Mouse (Mus musculus) myocyte (in vitro differentiated cells): ENCODE measurements at regions not wholly inside any gene's neighbourhood (a gene's known extent, or its start where the extent isn't known, plus 50 kb on each side); places are given as distances from the start of the nearest gene placed in this dataset.

Experiments
- H3K27me3 ChIP-seq: one replicate; pipeline ENCODE4 v1.6.1; 2011; ENCODE audit not compliant: control insufficient read depth, insufficient read depth, insufficient read length
- H3K36me3 ChIP-seq: one replicate; pipeline ENCODE4 v1.6.1; 2011; ENCODE audit not compliant: control insufficient read depth, insufficient read depth
- H3K4me2 ChIP-seq: one replicate; pipeline ENCODE4 v1.6.1; 2011; ENCODE audit warnings: low read depth, control low read depth
- H3K4me3 ChIP-seq: one replicate; pipeline ENCODE4 v1.5.1; 2011; ENCODE audit warnings: mild to moderate bottlenecking, control low read depth, moderate library complexity
- H3K79me2 ChIP-seq: one replicate; pipeline ENCODE4 v1.6.1; 2011; ENCODE audit not compliant: control insufficient read depth, insufficient read depth
- H3ac ChIP-seq: one replicate; pipeline ENCODE4 v1.6.1; 2011; ENCODE audit not compliant: control insufficient read depth, insufficient read length
- CEBPB ChIP-seq: IDR thresholded peaks from 2 replicates; pipeline ENCODE4 v1.6.1; 2011; ENCODE audit warnings: mild to moderate bottlenecking, moderate library complexity; ENCODE audit not compliant: poor library complexity, insufficient read depth, severe bottlenecking
- MAX ChIP-seq: IDR thresholded peaks from one replicate; pipeline ENCODE4 v1.6.1; 2011; ENCODE audit warnings: low read depth, mild to moderate bottlenecking, control low read depth
- MYOD1 ChIP-seq, 3 experiments: IDR thresholded peaks; one replicate each; pipeline ENCODE4 v1.6.1; 2011; ENCODE audit warnings: control low read depth in 2 of 3, low read depth in 2 of 3, mild to moderate bottlenecking in 2 of 3, moderate library complexity in 1 of 3; ENCODE audit not compliant: insufficient read length in 2 of 3, control insufficient read depth in 1 of 3
- MYOG ChIP-seq, 3 experiments: IDR thresholded peaks; one replicate each; pipeline ENCODE4 v1.6.1; 2011; ENCODE audit warnings: control low read depth in 2 of 3, low read depth in 2 of 3, mild to moderate bottlenecking in 2 of 3; ENCODE audit not compliant: insufficient read length in 2 of 3, control insufficient read depth in 1 of 3, insufficient read depth in 1 of 3
- REST ChIP-seq: IDR thresholded peaks from one replicate; pipeline ENCODE4 v1.6.1; 2011; ENCODE audit warnings: mild to moderate bottlenecking, control low read depth, moderate library complexity; ENCODE audit not compliant: insufficient read depth, insufficient read length
- TCF12 ChIP-seq: IDR thresholded peaks from one replicate; pipeline ENCODE4 v1.6.1; 2011; ENCODE audit warnings: mild to moderate bottlenecking, control low read depth; ENCODE audit not compliant: poor library complexity, insufficient read depth, severe bottlenecking

DNA sequence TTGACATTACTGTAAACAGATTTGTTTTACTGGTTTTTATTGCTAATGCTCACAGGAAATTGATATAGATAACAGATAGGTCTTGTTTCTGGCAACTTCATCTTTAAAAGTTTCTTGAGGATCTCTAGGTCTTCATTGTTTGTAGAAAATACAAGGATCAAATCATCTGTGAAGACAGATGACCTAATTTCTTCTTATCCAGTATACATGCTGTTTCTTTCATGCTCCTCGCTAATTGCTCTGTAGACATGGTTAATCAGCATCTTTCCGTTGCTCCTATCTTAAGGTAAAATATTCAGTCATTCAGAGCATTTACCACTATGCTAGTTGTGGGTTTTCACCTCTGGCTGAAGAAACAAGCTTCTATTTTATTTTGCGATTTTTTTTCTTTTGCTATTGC is 91.4 kb downstream of the Klhl6 start:
- H3K4me3 ChIP-seq = no peak overlapping the region
- H3K36me3 ChIP-seq = no peaks in the 10 kb centered on the region
- TF ChIP-seq TCF12 (no peak), MYOG (IDR thresholded peaks at IDR 0.05; ENCODE audit: control insufficient read depth in 1 of 3, insufficient read depth in 1 of 3, insufficient read length in 2 of 3, low read depth in 2 of 3) (no peak)
- H3K27me3 ChIP-seq = no peaks in the 10 kb centered on the region
- no peak overlapping the region for H3ac ChIP-seq
- H3K4me2 ChIP-seq = no peak overlapping the region
- H3K79me2 ChIP-seq = no peaks in the 10 kb centered on the region

DNA sequence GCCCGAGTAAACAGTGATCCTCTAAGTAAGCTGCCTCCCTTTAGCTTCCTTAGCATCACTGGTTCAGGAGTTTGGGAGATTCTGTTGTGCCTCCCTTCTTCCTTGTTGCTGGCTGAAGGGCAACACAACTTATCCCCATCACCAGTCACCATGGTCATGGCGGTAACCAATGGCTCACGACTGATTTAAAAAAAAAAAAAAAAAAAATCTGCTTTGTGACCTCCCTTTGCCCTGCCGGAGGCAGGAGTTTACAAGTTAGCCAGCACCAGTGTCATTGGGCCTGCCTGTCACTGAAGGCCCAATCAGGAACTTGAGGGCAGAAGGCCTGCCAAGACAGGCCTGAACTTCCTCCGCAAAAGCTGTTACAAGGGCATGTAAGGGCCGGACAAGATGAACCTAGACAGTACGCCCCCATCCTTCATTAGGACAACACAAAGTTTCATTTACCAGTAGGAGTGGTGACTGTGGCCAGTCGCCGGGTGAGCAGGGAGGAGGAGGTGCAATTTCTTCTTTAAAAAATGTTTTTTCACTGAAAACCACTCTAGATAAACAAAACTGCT is 88.3 kb downstream of the Klhl6 start:
- no peaks in the 10 kb centered on the region for H3K27me3 ChIP-seq
- no peak for TF ChIP-seq MYOG (IDR thresholded peaks at IDR 0.05; ENCODE audit: control insufficient read depth in 1 of 3, insufficient read depth in 1 of 3, insufficient read length in 2 of 3, low read depth in 2 of 3)
- no peak for TF ChIP-seq MAX
- no peak for TF ChIP-seq REST
- TF ChIP-seq MYOD1 (IDR thresholded peaks at IDR 0.05; ENCODE audit: control insufficient read depth in 1 of 3, insufficient read length in 2 of 3, low read depth in 2 of 3) = no peak
- no peak for TF ChIP-seq CEBPB
- no peak overlapping the region for H3ac ChIP-seq
- H3K79me2 ChIP-seq = no peaks in the 10 kb centered on the region
- H3K4me2 ChIP-seq = no peak overlapping the region
- H3K4me3 ChIP-seq = no peak overlapping the region
- no peaks in the 10 kb centered on the region for H3K36me3 ChIP-seq
